Mouse (Mus musculus): ENCODE measurements around the gene Rap1gap2. TPM values are rescaled to one million over a fixed set of nuclear protein-coding genes. Genes with fewer than 3 reads are reported as not detected.

Gene Rap1gap2
- total RNA-seq, 2 experiments from 2014 or later, result 72.8 to 77.6 TPM

- no peak for DNase-seq
- intact Hi-C loops (cut with DNase I), result loop anchor here (5.0 kb wide), 3 partner anchors 39 to 106 kb away; no protein-coding TSS in a partner anchor
These were observed 127.4 kb downstream of the Rap1gap2 start for GRCm38 (mm10) chr11:74483153-74483817.

- intact Hi-C loops (cut with DNase I), result loop anchor here (5.0 kb wide), 3 partner anchors 41 to 104 kb away; no protein-coding TSS in a partner anchor
- DNase-seq, result peak in 1 of 2 experiments; percentile 41
These were observed 128.9 kb downstream of the Rap1gap2 start for GRCm38 (mm10) chr11:74481797-74482196.

GRCm38 (mm10) chr11:74479715-74480289, 130.9 kb downstream of the Rap1gap2 start:
- DNase-seq, result no peak
- intact Hi-C loops (cut with DNase I), result loop anchor here (5.0 kb wide), 3 partner anchors 42 to 103 kb away; no protein-coding TSS in a partner anchor

- DNase-seq, result no peak
- intact Hi-C loops (cut with DNase I), result no loop called here
These were observed 131.8 kb downstream of the Rap1gap2 start for GRCm38 (mm10) chr11:74478877-74479276.

- no peak for DNase-seq
- intact Hi-C loops (cut with DNase I), result no loop called here
These were observed 138.0 kb downstream of the Rap1gap2 start for GRCm38 (mm10) chr11:74472671-74473070.

- intact Hi-C loops (cut with DNase I), result no loop called here
- DNase-seq, result peak in 1 of 2 experiments; percentile 31
These were observed 142.5 kb downstream of the Rap1gap2 start for GRCm38 (mm10) chr11:74468195-74468594.

- DNase-seq, result peak in 1 of 2 experiments; percentile 47
- intact Hi-C loops (cut with DNase I), result no loop called here
These were observed 145.0 kb downstream of the Rap1gap2 start for GRCm38 (mm10) chr11:74465712-74466111.

GRCm38 (mm10) chr11:74464181-74464977, 146.3 kb downstream of the Rap1gap2 start:
- intact Hi-C loops (cut with DNase I), result no loop called here
- DNase-seq, result no peak

- DNase-seq, result no peak
- intact Hi-C loops (cut with DNase I), result no loop called here
These were observed 148.1 kb downstream of the Rap1gap2 start for GRCm38 (mm10) chr11:74462651-74463050.

GRCm38 (mm10) chr11:74459651-74460050, 151.1 kb downstream of the Rap1gap2 start:
- DNase-seq, result no peak
- intact Hi-C loops (cut with DNase I), result no loop called here

GRCm38 (mm10) chr11:74458400-74458799, 152.3 kb downstream of the Rap1gap2 start:
- intact Hi-C loops (cut with DNase I), result no loop called here
- DNase-seq, result no peak

- intact Hi-C loops (cut with DNase I), result no loop called here
- DNase-seq, result no peak
These were observed 153.5 kb downstream of the Rap1gap2 start for GRCm38 (mm10) chr11:74457194-74457593.

- intact Hi-C loops (cut with DNase I), result no loop called here
- peak; percentile 37 to 54 for DNase-seq
These were observed 162.2 kb downstream of the Rap1gap2 start for GRCm38 (mm10) chr11:74448556-74448955.

GRCm38 (mm10) chr11:74447991-74448403, 162.7 kb downstream of the Rap1gap2 start:
- no peak for DNase-seq
- intact Hi-C loops (cut with DNase I), result no loop called here

- DNase-seq, result no peak
These were observed 165.1 kb downstream of the Rap1gap2 start for GRCm38 (mm10) chr11:74445591-74445990.

GRCm38 (mm10) chr11:74443924-74444256, 166.8 kb downstream of the Rap1gap2 start:
- DNase-seq, result no peak
- intact Hi-C loops (cut with DNase I), result no loop called here

More at GRCm38 (mm10) chr11:74445591-74445990, 165.1 kb downstream of the Rap1gap2 start:
- intact Hi-C loops (cut with DNase I), result no loop called here

- DNase-seq, result no peak
- intact Hi-C loops (cut with DNase I), result no loop called here
These were observed 167.4 kb downstream of the Rap1gap2 start for GRCm38 (mm10) chr11:74443147-74443923.

GRCm38 (mm10) chr11:74442396-74442795, 168.3 kb downstream of the Rap1gap2 start:
- intact Hi-C loops (cut with DNase I), result no loop called here
- no peak for DNase-seq

GRCm38 (mm10) chr11:74440112-74440511, 170.6 kb downstream of the Rap1gap2 start:
- DNase-seq, result no peak
- intact Hi-C loops (cut with DNase I), result no loop called here

- intact Hi-C loops (cut with DNase I), result no loop called here
- no peak for DNase-seq
These were observed 171.5 kb downstream of the Rap1gap2 start for GRCm38 (mm10) chr11:74439202-74439601.
